Mouse (Mus musculus) liver, embryonic 11.5 days (tissue): Measurements from ENCODE around the gene Cct3. TPM values are rescaled to one million over a fixed set of nuclear protein-coding genes. Genes with fewer than 3 reads are reported as not detected.
"Not testable (repeated sequence)": the region's sequence is repeated elsewhere in the genome, so short reads cannot be mapped to it uniquely, and the experiment has no call there.

Experiments
- ATAC-seq: fragments of 200-750 bp; cut with Nextera tagmentation; replicated peaks from 2 replicates; pipeline ENCODE4 v1.8.0; 2017; ENCODE audit warnings: moderate number of reproducible peaks, mild to moderate bottlenecking, moderate TSS enrichment, moderate library complexity; ENCODE audit not compliant: low FRiP score
- DNase-seq: peaks from one replicate; pipeline ENCODE4 v3.0.0-alpha.2; 2017; ENCODE audit warnings: low spot score
- H3K27ac ChIP-seq: fragments of 300-500 bp; sonication (generic); 2 replicates; pipeline ENCODE4 v1.5.1; 2014; ENCODE audit warnings: mild to moderate bottlenecking, low read depth, low read length, control low read depth
- H3K27me3 ChIP-seq: fragments of 300-500 bp; sonication (generic); replicated peaks from 2 replicates; pipeline ENCODE4 v1.6.1; 2014; ENCODE audit warnings: low read length, mixed read lengths; ENCODE audit not compliant: control insufficient read depth, insufficient read depth
- H3K36me3 ChIP-seq: fragments of 300-500 bp; sonication (generic); 2 replicates; pipeline ENCODE4 v1.6.1; 2014; ENCODE audit warnings: mild to moderate bottlenecking, low read length, moderate library complexity, mixed read lengths; ENCODE audit not compliant: control insufficient read depth, insufficient read depth
- H3K4me1 ChIP-seq: fragments of 300-500 bp; sonication (generic); replicated peaks from 2 replicates; pipeline ENCODE4 v1.6.1; 2014; ENCODE audit warnings: low read length, mixed read lengths; ENCODE audit not compliant: control insufficient read depth, insufficient read depth
- H3K4me2 ChIP-seq: fragments of 300-500 bp; sonication (generic); 2 replicates; pipeline ENCODE4 v1.6.1; 2014; ENCODE audit warnings: mild to moderate bottlenecking, control low read depth, moderate library complexity
- H3K4me3 ChIP-seq: fragments of 300-500 bp; sonication (generic); 2 replicates; pipeline ENCODE4 v1.5.1; 2014; ENCODE audit warnings: low read depth, low read length, control low read depth
- H3K9ac ChIP-seq: fragments of 300-500 bp; sonication (generic); 2 replicates; pipeline ENCODE4 v1.6.1; 2014; ENCODE audit warnings: low read depth, low read length, control low read depth
- H3K9me3 ChIP-seq: fragments of 300-500 bp; sonication (generic); 2 replicates; pipeline ENCODE4 v1.6.1; 2016; ENCODE audit warnings: low read length, inconsistent platforms, mixed read lengths; ENCODE audit not compliant: control insufficient read depth
- WGBS: fragments of 180-500 bp; shearing (Covaris S2); extraction: QIAGEN DNeasy Blood & Tissue Kit; methylation state at CpG from one replicate; pipeline ENCODE4 v1.1.7; 2014; 5-methylcytosine and 5-hydroxymethylcytosine counted together
- polyA plus RNA-seq: library from polyadenylated mRNA; unstranded; fragments of >200 nt; fragmentation: Nextera tagmentation; extraction: Ambion mirVana; gene quantifications from 2 replicates; pipeline ENCODE4 v1.2.1, GENCODE M21; 2014

Gene Cct3
- polyA plus RNA-seq, 1 experiment from 2014 or later, result 694 TPM

DNA sequence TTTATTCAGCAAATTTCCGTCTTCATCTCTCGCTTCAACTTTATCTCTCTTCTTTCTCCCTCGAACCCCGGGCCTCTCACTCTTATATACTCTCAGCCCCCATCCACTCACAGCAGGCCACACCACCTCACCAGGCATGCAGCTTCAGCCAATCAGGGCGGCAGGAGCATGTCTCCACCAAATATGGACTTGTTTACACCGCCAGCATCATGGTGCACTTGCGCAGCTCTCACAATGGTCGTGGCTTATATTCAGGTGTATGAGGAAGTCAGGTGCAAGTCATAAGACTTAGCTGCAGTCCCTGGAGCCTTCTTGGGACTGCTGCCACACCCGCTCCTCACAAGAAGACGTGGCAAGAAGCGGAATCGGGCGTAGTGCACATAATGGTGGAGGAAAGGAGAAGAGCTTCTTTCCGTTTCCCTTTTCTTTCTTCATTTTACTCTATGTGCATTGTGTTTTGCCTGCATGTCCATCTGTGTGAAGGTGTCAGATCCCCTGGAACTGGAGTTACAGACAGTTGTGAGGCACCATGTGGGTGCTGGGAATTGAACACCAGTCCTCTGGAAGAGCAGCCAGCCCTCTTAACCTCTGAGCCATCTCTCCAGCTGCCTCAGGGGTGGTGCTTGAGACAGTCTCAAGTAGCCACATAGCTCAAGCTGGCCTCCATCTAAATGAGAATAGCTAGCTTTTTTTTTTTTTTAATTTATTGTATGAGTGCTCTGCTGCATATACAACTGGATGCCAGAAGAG is 11.9 kb upstream of the Cct3 start:
- not testable (repeated sequence) for DNase-seq, H3K4me1 ChIP-seq, H3K9ac ChIP-seq, H3K27ac ChIP-seq, H3K27me3 ChIP-seq, H3K4me3 ChIP-seq, H3K36me3 ChIP-seq, ATAC-seq, H3K4me2 ChIP-seq, H3K9me3 ChIP-seq
- WGBS, result 94% methylated on average over 14 of the region's 14 CpGs

DNA sequence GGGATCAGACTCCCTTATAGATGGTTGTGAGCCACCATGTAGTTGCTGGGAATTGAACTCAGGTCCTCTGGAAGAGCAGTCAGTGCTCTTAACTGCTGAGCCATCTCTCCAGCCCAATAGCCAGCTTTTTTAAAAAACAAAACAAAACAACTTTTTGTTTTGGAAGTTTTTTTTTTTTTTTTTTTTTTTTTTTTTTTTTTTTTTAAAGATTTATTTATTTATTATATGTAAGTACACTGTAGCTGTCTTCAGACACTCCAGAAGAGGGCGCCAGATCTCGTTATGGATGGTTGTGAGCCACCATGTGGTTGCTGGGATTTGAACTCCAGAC is 11.4 kb upstream of the Cct3 start:
- H3K27me3 ChIP-seq, H3K4me2 ChIP-seq, H3K4me3 ChIP-seq, DNase-seq, ATAC-seq, H3K36me3 ChIP-seq, H3K9me3 ChIP-seq, H3K9ac ChIP-seq, H3K27ac ChIP-seq, H3K4me1 ChIP-seq: not testable (repeated sequence)
- WGBS, result no CpG with 5 or more reads among the region's 2 CpGs

DNA sequence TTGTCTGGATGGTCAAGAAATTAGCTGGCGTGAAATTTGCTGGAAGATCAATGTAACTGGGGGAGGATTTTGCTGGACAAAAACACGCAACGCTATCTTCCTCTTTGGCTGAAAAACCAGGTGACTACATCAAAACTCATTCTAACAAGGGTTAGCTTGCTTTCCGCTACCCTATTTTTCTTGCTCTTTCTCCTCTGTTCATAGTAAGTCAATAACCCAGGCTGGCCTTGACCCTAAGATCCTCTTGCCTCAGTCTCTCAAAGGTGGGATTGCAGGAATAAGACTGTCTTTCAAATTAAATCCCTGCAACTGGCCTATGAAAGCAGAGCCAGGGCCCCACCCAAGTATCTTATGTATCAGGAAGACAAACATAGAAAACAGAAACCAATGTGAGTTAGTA is 9.8 kb upstream of the Cct3 start, which contains the start of gene Gm38392:
Gm38392 (minus strand) TSS at position 101 of the 400 bp plus-strand sequence.
- DNase-seq (no peak), ATAC-seq (no peak)
- WGBS, result 96% methylated on average over 4 of the region's 4 CpGs

DNA sequence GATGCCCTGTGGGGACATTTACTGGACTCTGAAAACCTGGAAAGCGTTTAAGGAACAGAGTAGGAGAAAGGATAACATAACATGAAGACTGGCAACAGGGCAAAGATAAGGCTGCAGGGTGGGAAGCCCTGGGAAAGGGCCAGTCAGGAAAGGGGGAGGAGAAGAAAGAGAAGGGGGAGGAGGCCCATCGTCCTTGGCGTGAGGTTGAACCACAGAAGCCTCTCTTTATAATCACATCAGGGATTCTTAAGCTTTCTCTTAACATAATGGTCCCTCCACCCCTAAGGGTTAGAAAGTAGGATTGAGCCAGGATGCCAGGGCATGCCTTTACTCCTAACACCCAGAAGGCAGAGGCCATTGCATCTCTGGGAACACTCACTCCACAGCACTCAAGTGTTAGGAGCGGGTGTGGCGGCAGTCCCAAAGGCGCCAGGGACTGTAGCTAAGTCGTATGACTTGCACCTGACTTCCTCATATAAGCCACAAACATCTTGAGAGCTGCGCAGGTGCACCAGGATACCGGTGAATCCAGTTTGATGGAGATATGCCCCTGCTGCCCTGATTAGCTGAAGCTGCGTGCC is 8.7 kb upstream of the Cct3 start:
- not testable (repeated sequence) for H3K4me3 ChIP-seq, H3K27me3 ChIP-seq, ATAC-seq, H3K9ac ChIP-seq, H3K4me1 ChIP-seq, H3K27ac ChIP-seq, DNase-seq, H3K9me3 ChIP-seq, H3K36me3 ChIP-seq, H3K4me2 ChIP-seq
- WGBS, result 69% methylated on average over 8 of the region's 10 CpGs

More for the DNA sequence above, 9.8 kb upstream of the Cct3 start, which contains the start of gene Gm38392:
- no peaks in the 10 kb centered on the region for H3K27me3 ChIP-seq
- H3K4me2 ChIP-seq, result no peak within 1 kb of the TSS
- H3K4me3 ChIP-seq, result no peak within 1 kb of the TSS
- no peaks in the 10 kb centered on the region for H3K9me3 ChIP-seq
- H3K27ac ChIP-seq, result no peak within 1 kb of the TSS
- no peaks in the 10 kb centered on the region for H3K4me1 ChIP-seq
- H3K9ac ChIP-seq, result no peak within 1 kb of the TSS
- H3K36me3 ChIP-seq, result no peaks in the 10 kb centered on the region; the same call in 1 of the 2 replicates

DNA sequence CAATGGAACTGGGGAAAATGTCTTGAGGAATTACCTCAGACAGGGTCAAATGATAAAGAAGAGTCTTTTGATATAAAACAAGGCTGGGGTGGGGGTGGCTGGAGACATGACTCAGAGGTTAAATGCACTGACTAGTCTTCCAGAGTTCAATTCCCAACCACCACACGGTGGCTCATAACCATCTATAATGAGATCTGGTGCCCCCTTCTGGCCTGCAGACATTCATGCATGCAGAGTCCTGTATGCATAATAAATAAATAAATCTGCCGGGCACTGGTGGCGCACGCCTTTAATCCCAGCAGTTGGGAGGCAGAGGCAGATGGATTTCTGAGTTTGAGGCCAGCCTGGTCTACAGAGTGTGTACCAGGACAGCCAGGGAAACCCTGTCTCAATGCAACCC is 4.9 kb upstream of the Cct3 start:
- no peak overlapping the region for H3K4me3 ChIP-seq
- H3K27me3 ChIP-seq, result no peaks in the 10 kb centered on the region
- 0 out of 2 replicates have a peak, but pooled peaks cover 3% of the 10 kb centered on the region for H3K4me1 ChIP-seq
- no peaks in the 10 kb centered on the region; the same call in 1 of the 2 replicates for H3K36me3 ChIP-seq
- H3K4me2 ChIP-seq, result no peak overlapping the region
- no peaks in the 10 kb centered on the region for H3K9me3 ChIP-seq
- 61% methylated on average over 4 of the region's 4 CpGs for WGBS
- no peak for ATAC-seq
- DNase-seq, result no peak
- no peak overlapping the region for H3K27ac ChIP-seq
- no peak overlapping the region for H3K9ac ChIP-seq

DNA sequence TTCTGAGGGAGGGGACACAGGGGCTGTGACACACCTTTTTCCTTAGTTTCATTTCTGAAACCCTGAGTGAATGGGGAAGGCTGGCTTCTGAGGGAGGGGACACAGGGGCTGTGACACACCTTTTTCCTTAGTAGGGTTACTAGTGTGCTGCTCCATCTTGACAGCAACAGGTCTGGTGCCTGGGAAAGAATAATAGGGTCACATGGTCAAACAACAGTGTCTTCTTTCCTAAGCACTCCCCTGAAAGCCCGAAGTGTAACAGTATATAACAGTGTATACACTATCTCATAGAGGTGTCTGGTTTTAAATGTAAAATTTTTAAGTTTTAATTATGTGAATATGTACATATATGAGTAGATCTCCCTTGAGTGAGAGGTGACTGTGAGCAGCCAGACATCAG is 1.6 kb upstream of the Cct3 start:
- 71% methylated on average over 1 of the region's 1 CpGs for WGBS
- not testable (repeated sequence) for DNase-seq, ATAC-seq, H3K27ac ChIP-seq, H3K9ac ChIP-seq, H3K9me3 ChIP-seq, H3K27me3 ChIP-seq
- Histone ChIP-seq H3K4me1 (peaks cover 17% of the 10 kb centered on the region), H3K4me2 (peak overlapping the region; percentile 67), H3K36me3 (peaks cover 11% of the 10 kb centered on the region; the same call in 1 of the 2 replicates), H3K4me3 (peak overlapping the region; percentile 81; the same call in 1 of the 2 replicates)

DNA sequence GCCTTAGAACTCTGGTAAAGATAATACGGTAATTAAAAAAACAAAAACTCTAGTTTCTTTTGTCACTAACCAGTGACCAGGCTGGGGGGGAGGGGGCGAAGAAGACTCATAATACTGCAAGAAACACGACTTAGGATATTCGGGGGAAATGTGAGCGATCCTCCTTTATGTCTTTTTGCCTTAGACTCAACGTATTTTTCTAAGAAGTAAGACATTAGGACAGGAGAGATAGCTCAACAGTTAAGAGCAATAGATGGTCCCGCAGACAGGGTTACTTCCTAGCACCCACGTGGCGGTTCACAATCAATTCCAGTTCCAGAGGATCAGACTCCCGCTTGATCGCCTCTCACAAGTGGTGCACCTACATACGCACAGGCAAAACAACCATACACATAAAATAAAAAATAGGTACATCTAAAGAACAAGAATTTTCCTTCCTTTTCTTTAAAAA is 781 bp upstream of the Cct3 start:
- DNase-seq, result no peak

DNA sequence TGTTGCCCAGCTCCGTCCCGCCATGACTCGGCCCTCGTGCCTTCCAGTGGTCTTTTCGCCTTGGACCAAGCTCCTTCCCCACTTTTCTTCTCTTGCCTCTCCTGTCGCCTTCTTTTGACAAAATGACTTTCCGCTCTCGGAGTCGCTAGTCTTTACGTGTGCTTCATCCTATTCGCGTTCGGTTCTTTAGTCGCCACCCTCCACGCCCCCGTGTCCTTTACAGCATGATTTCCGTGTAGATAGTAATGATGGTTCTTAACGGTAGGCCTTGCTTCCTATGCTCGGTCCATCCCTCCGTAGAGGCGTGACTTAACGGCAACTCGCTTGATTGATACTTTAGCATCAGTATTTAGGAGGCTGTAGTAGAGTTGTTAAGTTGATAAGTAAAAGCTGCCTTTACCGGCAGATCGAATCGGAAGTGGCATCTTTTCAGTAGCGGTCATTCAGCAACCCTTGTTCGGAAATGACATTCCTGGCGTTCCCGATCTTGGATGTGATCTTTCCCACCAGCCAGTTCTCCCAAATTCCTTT is 470 bp downstream of the Cct3 start:
- ATAC-seq (no peak), DNase-seq (no peak)
- peaks cover 27% of the 10 kb centered on the region for H3K36me3 ChIP-seq
- H3K4me2 ChIP-seq, result peak overlapping the region; percentile 80
- peak overlapping the region; percentile 88 for H3K27ac ChIP-seq
- H3K27me3 ChIP-seq, result no peaks in the 10 kb centered on the region
- peaks cover 17% of the 10 kb centered on the region for H3K4me1 ChIP-seq
- 0% methylated on average over 30 of the region's 30 CpGs for WGBS
- peak overlapping the region; percentile 81 for H3K4me3 ChIP-seq
- peak overlapping the region; percentile 92 for H3K9ac ChIP-seq
- H3K9me3 ChIP-seq, result no peaks in the 10 kb centered on the region

More for the DNA sequence above, 781 bp upstream of the Cct3 start:
- Histone ChIP-seq H3K27me3 (no peaks in the 10 kb centered on the region), H3K9ac (peak overlapping the region; percentile 92), H3K9me3 (no peaks in the 10 kb centered on the region), H3K4me1 (peaks cover 17% of the 10 kb centered on the region), H3K4me3 (peak overlapping the region; percentile 81), H3K27ac (peak overlapping the region; percentile 88), H3K36me3 (peaks cover 20% of the 10 kb centered on the region), H3K4me2 (peak overlapping the region; percentile 67)
- WGBS, result 2% methylated on average over 12 of the region's 12 CpGs
- 0 out of 2 replicates have a peak, but pooled peaks have one; percentile 11 for ATAC-seq
